Mouse (Mus musculus) kidney, postnatal 4 days (tissue): ENCODE results near the gene Smox.
A peak's percentile ranks its signal among the peaks of the same experiment; 100 is the strongest.

ENCODE experiments used
- DNase-seq, 2 experiments: peaks; one replicate each; pipeline ENCODE4 v3.0.0; 2021; ENCODE audit warnings: mixed read lengths in 2 of 2

The Smox gene

DNA sequence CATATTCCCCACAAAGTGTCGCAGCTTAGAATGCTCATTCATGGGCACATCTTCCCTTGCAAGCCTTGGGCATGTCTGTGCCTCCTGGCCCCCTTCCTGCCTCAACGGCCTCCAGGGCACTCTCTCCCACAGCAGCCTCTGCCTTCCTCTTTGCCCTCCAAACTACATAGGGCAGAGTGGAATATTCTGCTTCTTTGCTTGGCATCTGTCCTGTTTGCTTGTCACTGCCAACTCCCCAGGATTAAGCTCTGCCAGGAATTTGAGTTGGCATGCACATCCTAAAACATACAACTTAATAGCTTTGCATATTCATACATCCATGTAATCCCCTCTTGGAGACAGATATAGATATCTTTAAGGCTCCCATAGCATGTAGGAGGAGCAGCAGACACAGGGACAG, 66.6 kb downstream of the Smox start:
- no peak for DNase-seq

DNA sequence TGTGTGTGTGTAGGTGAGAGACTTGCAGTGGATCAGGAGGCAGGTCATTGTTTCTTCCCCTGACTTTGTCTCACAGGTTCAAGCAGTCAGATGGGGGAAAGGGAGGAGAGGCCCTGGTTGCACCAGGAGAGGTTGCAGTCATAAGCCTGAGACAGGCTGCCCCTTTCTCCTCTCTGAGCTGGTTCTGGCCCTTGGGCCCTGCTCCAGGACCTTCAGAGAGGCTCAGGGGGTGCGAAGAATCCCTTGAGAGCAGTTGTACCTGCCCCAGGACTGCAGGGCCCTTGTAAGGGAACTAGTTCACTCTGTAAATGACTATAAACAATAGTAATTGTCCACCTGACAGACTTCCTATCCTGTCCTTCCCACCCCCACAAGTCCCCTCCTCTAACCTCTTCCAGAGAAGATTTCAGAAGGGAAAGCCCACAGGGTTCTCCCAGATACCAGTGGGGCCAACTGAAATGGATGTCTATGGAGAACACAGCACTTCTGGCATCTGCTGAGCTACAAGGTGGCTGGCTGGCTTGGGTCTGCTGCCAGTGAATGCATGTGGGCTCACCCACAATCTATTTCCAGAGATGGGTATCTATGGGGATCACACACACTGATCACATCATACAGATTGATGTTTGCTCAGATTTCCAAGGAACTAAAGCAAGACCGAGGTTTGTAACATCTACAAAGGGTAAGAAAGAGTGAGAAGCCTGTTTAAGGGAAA, 69.1 kb downstream of the Smox start:
- DNase-seq = no peak

DNA sequence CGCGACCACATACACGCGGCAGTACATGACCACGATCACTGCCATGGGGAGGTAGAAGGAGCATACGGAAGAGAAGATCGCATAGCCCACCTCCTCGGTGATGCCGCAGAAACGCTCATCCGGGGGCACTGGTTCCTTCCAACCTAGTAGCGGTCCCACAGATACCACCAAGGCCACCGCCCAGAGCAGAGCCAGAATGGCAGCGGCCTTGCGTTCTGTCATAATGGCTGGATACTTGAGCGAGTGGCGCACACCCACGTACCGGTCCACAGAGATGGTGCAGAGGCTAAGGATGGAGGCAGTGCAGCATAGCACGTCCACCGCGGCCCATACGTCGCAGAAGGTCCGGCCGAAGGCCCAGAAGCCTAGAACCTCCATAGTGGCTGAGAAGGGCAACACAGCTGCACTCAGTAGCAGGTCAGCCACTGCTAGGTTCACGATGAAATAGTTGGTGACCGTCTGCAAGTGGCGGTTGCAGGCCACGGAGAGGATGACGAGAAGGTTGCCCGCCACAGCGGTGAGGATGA, 70.1 kb downstream of the Smox start:
- peak in 1 of 2 experiments; percentile 35 for DNase-seq

DNA sequence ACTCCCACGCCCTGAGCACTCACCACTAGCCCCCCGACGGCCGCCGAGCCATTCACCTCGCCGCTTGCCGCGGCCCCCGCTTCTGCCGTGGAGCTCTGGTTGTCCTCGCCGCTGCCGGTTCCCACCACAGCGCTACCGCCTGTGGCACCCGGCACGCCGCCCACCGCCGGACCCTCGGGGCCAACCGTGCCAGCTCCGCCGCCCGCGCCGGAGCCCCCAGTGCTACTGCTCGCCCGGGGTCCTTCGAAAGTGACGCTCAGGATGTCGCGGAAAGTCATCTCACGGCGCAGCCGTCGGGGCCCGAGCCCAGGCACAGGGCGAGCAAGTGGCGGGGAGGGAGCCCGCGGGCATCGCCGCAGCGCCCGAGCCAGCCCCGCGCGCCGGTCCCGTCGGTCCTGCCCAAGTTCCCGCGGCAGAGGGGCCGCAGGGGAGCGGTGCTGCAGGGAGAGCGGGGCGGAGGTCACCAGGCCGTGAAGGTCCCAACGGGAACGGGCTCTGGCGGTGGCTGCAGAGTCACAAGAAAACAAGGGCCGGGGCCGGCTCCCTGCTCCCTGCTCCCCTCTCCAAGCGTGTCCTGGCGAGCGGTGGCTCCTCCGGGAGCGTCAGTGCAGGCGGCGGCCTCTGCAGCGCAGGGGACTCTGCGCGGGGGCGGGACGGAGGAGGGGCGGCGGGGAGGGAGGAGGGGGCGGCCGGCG, 70.7 kb downstream of the Smox start, which contains the start of gene Adra1d:
Gene Adra1d (minus strand): TSS at position 393 of the 695 bp plus-strand sequence.
- peak; percentile 57 to 73 for DNase-seq

DNA sequence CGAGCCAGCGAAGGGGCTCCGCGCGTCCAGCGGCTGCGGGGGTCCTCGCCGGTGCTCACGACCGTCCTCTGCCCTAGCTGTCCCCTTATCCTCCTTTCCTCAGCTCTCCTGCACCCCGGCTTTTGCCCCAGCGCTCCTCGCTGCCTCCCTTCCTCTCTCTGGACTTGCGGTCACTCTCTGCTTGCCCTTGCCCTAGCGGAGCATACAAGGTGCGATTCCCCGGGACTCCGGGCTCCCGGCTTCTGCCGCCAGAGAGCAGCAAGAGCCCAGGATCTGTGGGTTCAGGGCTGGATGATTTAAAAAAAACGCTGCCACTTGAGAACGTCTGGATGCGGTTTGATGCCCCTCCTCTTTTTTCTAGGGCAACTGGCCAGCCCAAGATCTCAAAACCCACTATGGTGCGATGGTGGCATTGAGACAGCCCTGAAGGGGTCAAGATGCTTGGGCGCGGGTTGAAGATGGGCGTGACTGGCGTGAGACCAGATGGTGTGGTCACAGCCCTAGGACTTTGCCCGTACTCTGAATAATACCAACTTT, 71.4 kb downstream of the Smox start:
- peak; percentile 82 to 90 for DNase-seq
